Mouse (Mus musculus): ENCODE measurements around the gene Shisa9. TPM values are rescaled to one million over a fixed set of nuclear protein-coding genes. Genes with fewer than 3 reads are reported as not detected.
A peak's percentile ranks its signal among the peaks of the same experiment; 100 is the strongest.

Shisa9 gene
- polyA plus RNA-seq, 1 experiment from 2014 or later = 0.10 TPM

GRCm38 (mm10) chr16:12010136-12010535, 26.2 kb downstream of the Shisa9 start:
- H3K27me3 ChIP-seq (replicated peaks; ENCODE audit: low read depth, poor library complexity, severe bottlenecking) = no peaks in the 10 kb centered on the region
- H3K27ac ChIP-seq (replicated peaks) = no peak overlapping the region
- 90% methylated on average over 3 of the region's 3 CpGs for WGBS
- H3K4me1 ChIP-seq = no peaks in the 10 kb centered on the region
- no peak for DNase-seq (ENCODE audit: low spot score)
- no peaks in the 10 kb centered on the region for H3K9me3 ChIP-seq
- H3K4me3 ChIP-seq = no peak overlapping the region
- no peaks in the 10 kb centered on the region for H3K36me3 ChIP-seq (replicated peaks)

GRCm38 (mm10) chr16:12012747-12013146, 28.8 kb downstream of the Shisa9 start:
- H3K36me3 ChIP-seq (replicated peaks) = no peaks in the 10 kb centered on the region
- H3K9me3 ChIP-seq = no peaks in the 10 kb centered on the region
- H3K27ac ChIP-seq (replicated peaks) = no peak overlapping the region
- no peaks in the 10 kb centered on the region for H3K27me3 ChIP-seq (replicated peaks; ENCODE audit: low read depth, poor library complexity, severe bottlenecking)
- no peak for DNase-seq (ENCODE audit: low spot score)
- H3K4me3 ChIP-seq = no peak overlapping the region
- WGBS = 80% methylated on average over 2 of the region's 2 CpGs
- no peaks in the 10 kb centered on the region for H3K4me1 ChIP-seq

DNA sequence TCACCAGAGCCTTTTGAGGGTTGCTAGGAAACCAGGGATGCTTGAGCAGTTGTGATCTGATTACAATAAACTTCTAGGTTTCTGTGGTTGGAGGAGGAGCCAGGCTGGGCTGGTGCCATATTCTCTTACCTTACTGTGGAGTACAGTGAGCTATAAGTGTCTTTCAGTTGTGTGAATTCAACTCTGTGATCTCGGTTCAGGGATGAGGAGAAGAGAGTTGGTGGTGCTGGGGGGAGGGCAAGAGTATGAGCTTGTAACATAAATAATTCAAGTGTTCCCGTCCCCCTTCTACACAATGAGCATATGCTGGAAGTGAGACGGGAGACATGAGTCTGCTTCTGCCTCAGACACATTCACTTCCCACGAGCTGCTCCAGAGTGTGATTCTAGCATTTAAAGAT, 30.6 kb downstream of the Shisa9 start:
- Histone ChIP-seq H3K4me3 (no peak overlapping the region), H3K4me1 (no peaks in the 10 kb centered on the region), H3K9me3 (no peaks in the 10 kb centered on the region), H3K27me3 (replicated peaks; ENCODE audit: low read depth, poor library complexity, severe bottlenecking) (no peaks in the 10 kb centered on the region), H3K36me3 (replicated peaks) (no peaks in the 10 kb centered on the region), H3K27ac (replicated peaks) (no peak overlapping the region)
- WGBS = 80% methylated on average over 4 of the region's 4 CpGs
- DNase-seq (ENCODE audit: low spot score) = no peak

GRCm38 (mm10) chr16:12017921-12018618, 34.2 kb downstream of the Shisa9 start:
- Histone ChIP-seq H3K4me3 (no peak overlapping the region), H3K9me3 (no peaks in the 10 kb centered on the region), H3K4me1 (no peaks in the 10 kb centered on the region), H3K27ac (replicated peaks) (no peak overlapping the region), H3K27me3 (replicated peaks; ENCODE audit: low read depth, poor library complexity, severe bottlenecking) (no peaks in the 10 kb centered on the region), H3K36me3 (replicated peaks) (no peaks in the 10 kb centered on the region)
- DNase-seq (ENCODE audit: low spot score) = no peak
- WGBS = 85% methylated on average over 4 of the region's 4 CpGs

GRCm38 (mm10) chr16:12020103-12020755, 36.3 kb downstream of the Shisa9 start:
- no peaks in the 10 kb centered on the region for H3K9me3 ChIP-seq
- H3K27ac ChIP-seq (replicated peaks) = no peak overlapping the region
- WGBS = 83% methylated on average over 1 of the region's 1 CpGs
- no peak for DNase-seq (ENCODE audit: low spot score)
- H3K4me3 ChIP-seq = no peak overlapping the region
- H3K36me3 ChIP-seq (replicated peaks) = no peaks in the 10 kb centered on the region
- H3K4me1 ChIP-seq = no peaks in the 10 kb centered on the region
- H3K27me3 ChIP-seq (replicated peaks; ENCODE audit: low read depth, poor library complexity, severe bottlenecking) = no peaks in the 10 kb centered on the region

DNA sequence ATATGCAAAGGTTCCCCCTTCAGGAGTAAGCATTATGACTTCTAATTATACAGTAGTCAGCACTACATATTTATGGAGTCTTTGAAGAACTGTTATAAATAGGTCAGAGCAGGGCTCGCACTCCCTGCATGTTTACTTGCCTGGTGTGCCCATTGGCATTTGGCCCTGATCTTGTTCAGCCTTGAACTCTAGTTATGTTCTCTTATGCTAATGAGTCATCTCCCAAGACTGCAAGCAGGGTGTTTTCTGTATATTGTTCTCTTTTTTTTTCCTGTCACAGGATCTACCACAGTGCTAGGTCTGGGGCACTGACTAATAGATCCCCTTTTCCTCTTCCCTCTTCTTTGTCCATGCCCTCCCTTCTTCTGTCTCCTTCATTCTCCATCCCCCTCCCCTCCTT, 48.5 kb downstream of the Shisa9 start:
- no peaks in the 10 kb centered on the region for H3K36me3 ChIP-seq (replicated peaks)
- H3K27me3 ChIP-seq (replicated peaks; ENCODE audit: low read depth, poor library complexity, severe bottlenecking) = no peaks in the 10 kb centered on the region
- 89% methylated on average over 1 of the region's 1 CpGs for WGBS

DNA sequence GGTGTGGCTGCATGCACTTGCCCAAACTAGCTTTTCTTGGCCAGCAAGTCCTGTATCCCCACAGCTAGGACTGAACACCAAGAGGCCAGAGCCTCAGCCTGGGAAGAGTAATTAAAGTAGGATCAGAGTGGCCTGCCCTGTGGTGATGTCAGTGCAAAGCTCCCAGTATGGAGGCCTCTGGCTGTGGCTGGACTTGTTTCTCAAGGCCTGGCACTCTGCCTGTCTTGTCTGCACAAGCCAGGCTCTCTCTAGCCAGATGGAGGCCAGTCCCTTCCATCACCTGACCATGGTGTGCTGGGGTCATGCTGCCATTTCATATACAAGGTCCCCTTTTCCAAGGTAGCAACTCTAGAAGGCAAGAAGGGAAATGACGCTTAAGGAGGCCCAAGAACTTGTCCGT, 51.0 kb downstream of the Shisa9 start:
- DNase-seq (ENCODE audit: low spot score) = no peak
- H3K27ac ChIP-seq (replicated peaks) = no peak overlapping the region
- WGBS = 85% methylated on average over 2 of the region's 2 CpGs

More for the DNA sequence above, 48.5 kb downstream of the Shisa9 start:
- DNase-seq (ENCODE audit: low spot score) = no peak
- Histone ChIP-seq H3K9me3 (no peaks in the 10 kb centered on the region), H3K4me3 (no peak overlapping the region), H3K27ac (replicated peaks) (no peak overlapping the region), H3K4me1 (no peaks in the 10 kb centered on the region)

DNA sequence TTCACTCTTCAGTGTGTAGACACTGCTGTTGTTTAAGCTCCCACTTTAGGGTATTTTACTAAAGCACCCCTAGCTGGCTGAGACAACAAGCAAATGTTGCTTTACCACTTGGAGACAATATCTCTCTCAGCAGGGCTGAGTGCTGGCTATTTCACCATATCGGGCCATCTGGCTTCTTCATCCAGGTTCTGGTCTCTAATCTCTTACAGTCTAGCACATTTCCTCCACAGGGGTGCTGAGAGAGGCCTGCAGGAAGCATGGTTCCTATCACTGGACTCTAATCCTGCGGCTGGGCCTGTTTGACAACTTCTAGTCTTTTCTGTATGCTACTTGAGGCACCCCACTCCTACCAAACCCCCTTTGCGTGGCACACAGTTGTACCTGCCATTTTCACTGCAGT, 51.7 kb downstream of the Shisa9 start:
- Histone ChIP-seq H3K27me3 (replicated peaks; ENCODE audit: low read depth, poor library complexity, severe bottlenecking) (no peaks in the 10 kb centered on the region), H3K9me3 (no peaks in the 10 kb centered on the region), H3K4me3 (no peak overlapping the region), H3K27ac (replicated peaks) (no peak overlapping the region), H3K36me3 (replicated peaks) (no peaks in the 10 kb centered on the region), H3K4me1 (no peaks in the 10 kb centered on the region)
- no peak for DNase-seq (ENCODE audit: low spot score)
- WGBS = 74% methylated on average over 3 of the region's 3 CpGs

More for the DNA sequence above, 51.0 kb downstream of the Shisa9 start:
- no peaks in the 10 kb centered on the region for H3K27me3 ChIP-seq (replicated peaks; ENCODE audit: low read depth, poor library complexity, severe bottlenecking)
- no peaks in the 10 kb centered on the region for H3K36me3 ChIP-seq (replicated peaks)
- no peak overlapping the region for H3K4me3 ChIP-seq
- H3K4me1 ChIP-seq = no peaks in the 10 kb centered on the region
- no peaks in the 10 kb centered on the region for H3K9me3 ChIP-seq

- Histone ChIP-seq H3K4me3 (no peak overlapping the region), H3K27me3 (replicated peaks; ENCODE audit: low read depth, poor library complexity, severe bottlenecking) (no peaks in the 10 kb centered on the region), H3K4me1 (no peaks in the 10 kb centered on the region), H3K9me3 (no peaks in the 10 kb centered on the region), H3K27ac (replicated peaks) (no peak overlapping the region), H3K36me3 (replicated peaks) (no peaks in the 10 kb centered on the region)
- no peak for DNase-seq (ENCODE audit: low spot score)
- 83% methylated on average over 5 of the region's 5 CpGs for WGBS
Measured at GRCm38 (mm10) chr16:12040935-12041334, 57.0 kb downstream of the Shisa9 start.

DNA sequence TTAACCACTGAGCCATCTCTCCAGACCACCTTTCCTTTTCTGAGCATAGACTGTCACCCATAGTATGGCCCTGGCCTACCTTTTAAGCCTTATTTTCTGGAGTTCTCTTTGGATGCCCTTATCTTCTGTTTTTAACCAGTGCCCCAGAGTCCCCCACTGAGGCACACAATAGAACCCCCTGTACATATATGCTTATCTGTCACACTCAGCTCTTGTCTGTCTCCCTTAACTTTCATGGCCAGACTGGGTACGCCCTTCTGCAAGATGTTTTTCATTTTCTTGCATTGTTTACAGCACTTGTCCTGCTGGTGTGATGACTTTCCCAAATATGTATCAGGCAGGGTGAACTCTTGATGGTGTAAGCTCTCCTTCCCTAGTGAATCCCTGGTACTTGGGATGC, 68.1 kb downstream of the Shisa9 start:
- no peaks in the 10 kb centered on the region for H3K9me3 ChIP-seq
- H3K36me3 ChIP-seq (replicated peaks) = no peaks in the 10 kb centered on the region
- no peak overlapping the region for H3K4me3 ChIP-seq
- no peak overlapping the region for H3K27ac ChIP-seq (replicated peaks)
- H3K4me1 ChIP-seq = no peaks in the 10 kb centered on the region
- WGBS = 94% methylated on average over 1 of the region's 1 CpGs
- no peak for DNase-seq (ENCODE audit: low spot score)
- no peaks in the 10 kb centered on the region for H3K27me3 ChIP-seq (replicated peaks; ENCODE audit: low read depth, poor library complexity, severe bottlenecking)

DNA sequence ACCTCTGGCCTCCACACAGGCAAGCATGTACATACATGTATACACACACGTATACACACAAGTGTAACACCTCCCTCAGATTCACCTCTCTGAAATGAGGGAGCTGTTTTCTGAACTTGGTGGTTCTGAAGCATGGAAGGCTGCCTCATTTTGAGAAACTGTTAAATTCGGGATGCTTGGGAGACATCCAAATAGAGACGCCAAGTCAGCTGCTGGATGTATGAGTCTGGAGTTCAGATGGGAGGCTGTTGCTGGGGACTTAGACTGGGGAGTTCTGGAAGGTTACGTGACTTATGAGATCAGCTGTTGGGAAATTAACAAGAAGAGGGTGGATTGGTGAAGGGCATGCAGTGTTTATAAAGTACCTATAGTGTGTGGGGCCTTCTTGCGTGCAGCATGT, 88.7 kb downstream of the Shisa9 start:
- H3K9me3 ChIP-seq = no peaks in the 10 kb centered on the region
- no peaks in the 10 kb centered on the region for H3K27me3 ChIP-seq (replicated peaks; ENCODE audit: low read depth, poor library complexity, severe bottlenecking)
- WGBS = 85% methylated on average over 5 of the region's 5 CpGs
- H3K36me3 ChIP-seq (replicated peaks) = no peaks in the 10 kb centered on the region
- DNase-seq (ENCODE audit: low spot score) = no peak
- no peaks in the 10 kb centered on the region; the same call in 1 of the 2 replicates for H3K4me1 ChIP-seq
- no peak overlapping the region for H3K27ac ChIP-seq (replicated peaks)
- no peak overlapping the region for H3K4me3 ChIP-seq

GRCm38 (mm10) chr16:12076270-12076669, 92.4 kb downstream of the Shisa9 start:
- no peak for DNase-seq (ENCODE audit: low spot score)
- Histone ChIP-seq H3K36me3 (replicated peaks) (no peaks in the 10 kb centered on the region), H3K9me3 (no peaks in the 10 kb centered on the region), H3K4me1 (no peaks in the 10 kb centered on the region; the same call in 1 of the 2 replicates), H3K27me3 (replicated peaks; ENCODE audit: low read depth, poor library complexity, severe bottlenecking) (no peaks in the 10 kb centered on the region), H3K27ac (replicated peaks) (no peak overlapping the region), H3K4me3 (no peak overlapping the region)
- 70% methylated on average over 3 of the region's 3 CpGs for WGBS

DNA sequence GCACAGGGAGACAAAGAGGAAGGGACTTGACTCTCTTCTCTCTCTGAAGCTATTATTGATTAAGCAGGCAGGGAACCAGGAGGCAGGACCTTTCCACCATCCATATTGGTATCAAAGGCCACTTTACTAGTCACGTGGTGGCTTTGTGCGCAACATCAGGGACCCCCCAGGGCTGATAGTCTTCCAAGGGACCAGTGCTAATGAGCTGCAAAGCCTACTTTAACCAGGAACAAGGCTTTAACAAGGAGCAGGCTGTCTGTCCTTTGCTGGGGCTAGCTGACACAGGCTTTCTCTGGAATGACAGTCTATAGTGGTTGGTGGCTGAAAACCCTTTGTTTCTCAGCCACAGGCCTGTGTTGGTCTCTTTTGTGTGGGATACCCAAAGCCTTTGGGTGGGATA, 92.8 kb downstream of the Shisa9 start:
- peak; percentile 9 for DNase-seq (ENCODE audit: low spot score)
- Histone ChIP-seq H3K4me1 (no peaks in the 10 kb centered on the region; the same call in 1 of the 2 replicates), H3K27ac (replicated peaks) (no peak overlapping the region), H3K36me3 (replicated peaks) (no peaks in the 10 kb centered on the region), H3K27me3 (replicated peaks; ENCODE audit: low read depth, poor library complexity, severe bottlenecking) (no peaks in the 10 kb centered on the region), H3K9me3 (no peaks in the 10 kb centered on the region), H3K4me3 (no peak overlapping the region)
- WGBS = 56% methylated on average over 2 of the region's 2 CpGs
